Comparison of ENCODE assay signal across 8 mouse cellular contexts in the genomic region with DNA sequence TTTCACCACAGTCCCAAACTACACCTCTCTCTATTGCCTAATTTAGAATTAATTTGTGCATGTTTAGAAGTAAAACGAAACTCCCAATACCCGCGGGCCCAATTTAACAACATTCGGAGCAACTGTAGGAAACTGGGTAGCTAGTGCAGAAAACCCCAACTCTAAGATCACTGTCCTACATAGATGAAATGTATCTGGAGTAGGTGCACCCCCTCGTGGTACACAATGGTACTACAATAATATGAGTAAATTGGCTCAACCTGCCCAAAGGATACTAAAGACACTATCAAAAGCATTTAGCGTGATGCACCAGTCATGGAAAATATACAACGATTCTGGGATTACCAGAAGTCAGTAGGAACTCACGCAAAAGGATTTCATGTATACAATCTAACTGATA. TPM values are rescaled to one million over a fixed set of nuclear protein-coding genes. Genes with fewer than 3 reads are reported as not detected.
DNase-seq lines count a peak whose midpoint lies in the region; ATAC-seq and TF ChIP-seq lines count a peak whose summit lies in the region.

No protein-coding gene starts in this region.

- DNase-seq in 3134 (ENCODE audit: extremely low read depth, insufficient read length, low spot score) (peak; percentile 11), CH12.LX (ENCODE audit: extremely low read depth) (peak; percentile 83)
- peak; percentile 36 for DNase-seq in cerebellum, adult 11-12 months
- DNase-seq in forebrain, postnatal 0 days = peak; percentile 90
- peak; percentile 66 for DNase-seq in kidney, postnatal 10 days
- DNase-seq in liver, postnatal 0 days = peak; percentile 43
- DNase-seq in ovary, postnatal 10 days (ENCODE audit: low spot score) = no peak

- H3K27me3 ChIP-seq in CH12.LX (replicated peaks) = no peaks in the 10 kb centered on the region
- H3K27me3 ChIP-seq in forebrain, postnatal 0 days (ENCODE audit: insufficient read depth, low read length) = no peaks in the 10 kb centered on the region
- H3K27me3 ChIP-seq in liver, postnatal 0 days (ENCODE audit: insufficient read depth, low read length) = no peaks in the 10 kb centered on the region

- H3K79me2 ChIP-seq in CH12.LX (replicated peaks; ENCODE audit: control insufficient read depth, extremely low read depth, insufficient read depth, poor library complexity, severe bottlenecking) = no peaks in the 10 kb centered on the region

- H3K9me3 ChIP-seq in CH12.LX (replicated peaks; ENCODE audit: low read length) = peaks cover 5% of the 10 kb centered on the region
- no peaks in the 10 kb centered on the region for H3K9me3 ChIP-seq in forebrain, postnatal 0 days (ENCODE audit: low read length)
- H3K9me3 ChIP-seq in liver, postnatal 0 days (ENCODE audit: low read length) = no peaks in the 10 kb centered on the region

- no peak overlapping the region for H3K27ac ChIP-seq in CH12.LX (ENCODE audit: insufficient read depth, low read depth)
- no peak overlapping the region for H3K27ac ChIP-seq in forebrain, postnatal 0 days (ENCODE audit: low read depth, low read length)
- no peak overlapping the region for H3K27ac ChIP-seq in liver, postnatal 0 days (ENCODE audit: low read depth)

- peaks cover 0 to 17% of the 10 kb centered on the region in 2 experiments; a peak in 2 of 4 replicates for H3K4me1 ChIP-seq in CH12.LX (ENCODE audit: control insufficient read depth in 1 of 2, insufficient read depth in 2 of 2)
- no peaks in the 10 kb centered on the region for H3K4me1 ChIP-seq in forebrain, postnatal 0 days (ENCODE audit: insufficient read depth)
- H3K4me1 ChIP-seq in liver, postnatal 0 days (ENCODE audit: insufficient read depth) = no peaks in the 10 kb centered on the region

- peak; percentile 77 for ATAC-seq in forebrain, postnatal 0 days
- no peak for ATAC-seq in liver, postnatal 0 days
- peak; percentile 70; the same call in 1 of the 2 replicates for ATAC-seq in neutrophil, adult 5-6 weeks (ENCODE audit: extremely low read depth, insufficient number of reproducible peaks, low FRiP score, poor library complexity, severe bottlenecking)

- TF ChIP-seq RAD21 in CH12.LX (IDR thresholded peaks at IDR 0.05; ENCODE audit: low read depth, low read length) = peak; percentile 90

- no peak for TF ChIP-seq EP300 in CH12.LX (IDR thresholded peaks at IDR 0.05; ENCODE audit: low read length)
- no peak for TF ChIP-seq EP300 in liver, postnatal 0 days (IDR thresholded peaks at IDR 0.05; ENCODE audit: low read depth)

- H3K9ac ChIP-seq in CH12.LX (ENCODE audit: insufficient read depth, low read depth) = no peak overlapping the region
- H3K9ac ChIP-seq in forebrain, postnatal 0 days = no peak overlapping the region
- H3K9ac ChIP-seq in liver, postnatal 0 days (replicated peaks) = no peak overlapping the region

- H3K4me2 ChIP-seq in CH12.LX (ENCODE audit: insufficient read depth, low read depth, poor library complexity, severe bottlenecking) = 0 out of 2 replicates have a peak overlapping the region, but pooled peaks have one; percentile 51
- no peak overlapping the region for H3K4me2 ChIP-seq in forebrain, postnatal 0 days (ENCODE audit: low read depth)
- H3K4me2 ChIP-seq in liver, postnatal 0 days (ENCODE audit: low read depth, low read length) = no peak overlapping the region

- peak; percentile 67 to 90 for TF ChIP-seq CTCF in CH12.LX (conservative IDR thresholded peaks at IDR 0.05 in 1 of 2, IDR thresholded peaks at IDR 0.05 in 1 of 2; ENCODE audit: low read depth in 2 of 2, low read length in 2 of 2)
- TF ChIP-seq CTCF in forebrain, postnatal 0 days (IDR thresholded peaks at IDR 0.05; ENCODE audit: low read depth) = peak; percentile 94
- peak; percentile 86 for TF ChIP-seq CTCF in liver, postnatal 0 days (IDR thresholded peaks at IDR 0.05; ENCODE audit: low read depth)

- no peak for TF ChIP-seq POLR2A in CH12.LX (IDR thresholded peaks at IDR 0.05; ENCODE audit: low read depth, low read length)

- H3K36me3 ChIP-seq in CH12.LX (replicated peaks in 1 of 2; ENCODE audit: control insufficient read depth in 1 of 2, insufficient read depth in 1 of 2, low read length in 1 of 2) = no peaks in the 10 kb centered on the region
- no peaks in the 10 kb centered on the region for H3K36me3 ChIP-seq in forebrain, postnatal 0 days (ENCODE audit: insufficient read depth)
- no peaks in the 10 kb centered on the region for H3K36me3 ChIP-seq in liver, postnatal 0 days (replicated peaks; ENCODE audit: insufficient read depth, low read length)

- H3K4me3 ChIP-seq in CH12.LX (replicated peaks in 1 of 3; ENCODE audit: low read depth in 2 of 3, low read length in 2 of 3, poor library complexity in 1 of 3) = no peak overlapping the region
- no peak overlapping the region for H3K4me3 ChIP-seq in forebrain, postnatal 0 days (ENCODE audit: low read depth, low read length)
- no peak overlapping the region for H3K4me3 ChIP-seq in liver, postnatal 0 days (ENCODE audit: low read depth, low read length)

- in situ Hi-C loops in CH12.LX (cut with MboI; ENCODE audit: low pct_ligation_motif_present, low pct_unique_long_range_greater_than_20kb, low sequenced_read_pairs) = loop anchor here (10.0 kb wide), 1 partner anchor 192 kb away; no protein-coding TSS in a partner anchor

- WGBS in forebrain, postnatal 0 days = 10% methylated on average over 8 of the region's 8 CpGs
- WGBS in liver, postnatal 0 days (ENCODE audit: insufficient replicate concordance) = 9% methylated on average over 8 of the region's 8 CpGs

- dilution Hi-C loops in CH12.LX (cut with MboI; ENCODE audit: extremely low pct_ligation_motif_present, extremely low pct_unique_long_range_greater_than_20kb, low sequenced_read_pairs) = no loop called here

TF ChIP-seq in CH12.LX, 34 proteins besides CTCF, POLR2A, EP300 and RAD21:
- TF ChIP-seq ZC3H11A (IDR thresholded peaks at IDR 0.05; ENCODE audit: low read depth, low read length) (peak; percentile 52), JUN (IDR thresholded peaks at IDR 0.05; ENCODE audit: insufficient read depth, low read depth, low read length) (0 out of 2 replicates have a peak, but pooled peaks have one; percentile 9), BHLHE40 (IDR thresholded peaks at IDR 0.05; ENCODE audit: low read depth, low read length) (no peak), PAX5 (IDR thresholded peaks at IDR 0.05; ENCODE audit: low read length) (no peak), SMC3 (IDR thresholded peaks at IDR 0.05; ENCODE audit: low read depth, low read length) (peak; percentile 81), JUND (conservative IDR thresholded peaks at IDR 0.05; ENCODE audit: low read depth, low read length) (0 out of 2 replicates have a peak, but pooled peaks have one; percentile 16)

RNA-seq across cellular contexts. Expression of gene Cd1d1, which starts 22.7 kb away (rescaled TPM):
- total RNA-seq in CH12.LX (2012; rRNA removed) (2.4 and 3.0 TPM in 2 replicates), CH12.LX (2014; rRNA removed) (5.9 and 6.3 TPM in 2 replicates)
- polyA plus RNA-seq in CH12.LX (2012; ENCODE audit: insufficient read length, low read depth) = 6.8 and 7.1 TPM in 2 replicates
- 16.3 and 23.4 TPM in 2 replicates for total RNA-seq in forebrain, postnatal 0 days (2014; rRNA removed)
- 12.5 and 25.1 TPM in 2 replicates for polyA plus RNA-seq in forebrain, postnatal 0 days (2015; fragmentation: Nextera tagmentation; extraction: Ambion mirVana)
- 42.3 and 43.5 TPM in 2 replicates for polyA plus RNA-seq in liver, postnatal 0 days (2015; fragmentation: Nextera tagmentation; extraction: Ambion mirVana)
- 35.3 and 41.1 TPM in 2 replicates for total RNA-seq in neutrophil, adult 5-6 weeks (2017)

RNA-seq across cellular contexts. Expression of gene Dclk2, which starts 55.9 kb away (rescaled TPM):
- total RNA-seq in CH12.LX (2012; rRNA removed) = 0.71 and 0.93 TPM in 2 replicates
- total RNA-seq in CH12.LX (2014; rRNA removed) = 0.84 and 1.0 TPM in 2 replicates
- polyA plus RNA-seq in CH12.LX (2012; ENCODE audit: insufficient read length, low read depth) = 2.0 and 2.5 TPM in 2 replicates
- total RNA-seq in forebrain, postnatal 0 days (2014; rRNA removed) = 141 and 166 TPM in 2 replicates
- polyA plus RNA-seq in forebrain, postnatal 0 days (2015; fragmentation: Nextera tagmentation; extraction: Ambion mirVana) = 57.1 and 72.4 TPM in 2 replicates
- 5.7 and 5.9 TPM in 2 replicates for polyA plus RNA-seq in liver, postnatal 0 days (2015; fragmentation: Nextera tagmentation; extraction: Ambion mirVana)
- total RNA-seq in neutrophil, adult 5-6 weeks (2017) = 19.1 and 25.3 TPM in 2 replicates
